In genomic region chr7:143473347-143474101, GRCm38 (mm10) we compare ENCODE assay signal across 10 mouse cellular contexts. TPM values are rescaled to one million over a fixed set of nuclear protein-coding genes. Genes with fewer than 3 reads are reported as not detected.
DNase-seq lines count a peak whose midpoint lies in the region; ATAC-seq lines count a peak whose summit lies in the region.
"Had no signal": no experiment of that assay in that cellular context is flagged by ENCODE, and none has a peak within 500 bp of the region (broad histone marks: within the 10 kb centered on the region; RNA-seq: fewer than 3 reads in every experiment).

Gene Slc22a18 (plus strand): TSS chr7:143473736.

- no peaks in the 10 kb centered on the region for H3K79me2 ChIP-seq in macrophage (ENCODE audit: inconsistent target)

- no peak within 1 kb of the TSS for H3K9ac ChIP-seq in heart, embryonic 12.5 days
- H3K9ac ChIP-seq: hindbrain, embryonic 15.5 days had no signal

- WGBS in heart, embryonic 12.5 days = 38% methylated on average over 4 of the region's 4 CpGs
- 20% methylated on average over 4 of the region's 4 CpGs for WGBS in macrophage (ENCODE audit: missing documents)

- no peaks in the 10 kb centered on the region for H3K9me3 ChIP-seq in heart, embryonic 12.5 days (replicated peaks)
- H3K9me3 ChIP-seq: hindbrain, embryonic 15.5 days had no signal

- H3K27ac ChIP-seq in heart, embryonic 12.5 days (ENCODE audit: poor library complexity, severe bottlenecking) = no peak within 1 kb of the TSS
- no peak within 1 kb of the TSS for H3K27ac ChIP-seq in macrophage
- H3K27ac ChIP-seq: hindbrain, embryonic 15.5 days had no signal

- ATAC-seq in heart, embryonic 12.5 days (ENCODE audit: insufficient number of reproducible peaks, low FRiP score) = no peak
- ATAC-seq in activated CD4-positive, CD25-positive, alpha-beta regulatory T cell, adult 4 months = no peak

- DNase-seq in R1 (ENCODE audit: low read depth, low spot score) = peak; percentile 49
- peak; percentile 47 to 68 for DNase-seq in kidney, postnatal 4 days
- no peak for DNase-seq in layer of hippocampus, adult 9-11 months
- DNase-seq in left cerebral cortex, adult 9 months (ENCODE audit: low spot score in 2 of 2) = no peak
- DNase-seq in testis, postnatal 14 days (ENCODE audit: low spot score) = no peak
- DNase-seq: spleen, adult 18-20 months had no signal

- peaks cover 10% of the 10 kb centered on the region; the same call in 1 of the 2 replicates for H3K27me3 ChIP-seq in heart, embryonic 12.5 days (replicated peaks)
- H3K27me3 ChIP-seq: hindbrain, embryonic 15.5 days had no signal

- H3K36me3 ChIP-seq in heart, embryonic 12.5 days = no peaks in the 10 kb centered on the region
- H3K36me3 ChIP-seq in macrophage (ENCODE audit: inconsistent target) = no peaks in the 10 kb centered on the region
- H3K36me3 ChIP-seq: hindbrain, embryonic 15.5 days had no signal

- H3K4me1 ChIP-seq in heart, embryonic 12.5 days (replicated peaks) = peaks cover 12% of the 10 kb centered on the region; the same call in 1 of the 2 replicates
- H3K4me1 ChIP-seq: hindbrain, embryonic 15.5 days had no signal

- 0 out of 2 replicates have a peak within 1 kb of the TSS, but pooled peaks have one; percentile 11 for H3K4me2 ChIP-seq in heart, embryonic 12.5 days
- H3K4me2 ChIP-seq: hindbrain, embryonic 15.5 days had no signal

- H3K4me3 ChIP-seq in heart, embryonic 12.5 days = no peak within 1 kb of the TSS
- H3K4me3 ChIP-seq in macrophage (ENCODE audit: inconsistent target) = peak within 1 kb of the TSS; percentile 17; the same call in 1 of the 2 replicates
- H3K4me3 ChIP-seq: hindbrain, embryonic 15.5 days had no signal

RNA-seq across cellular contexts. Expression of gene Slc22a18, which starts in this region (rescaled TPM):
- polyA plus RNA-seq in heart, embryonic 12.5 days (2016; fragmentation: Nextera tagmentation; extraction: Ambion mirVana) = 0.90 and 0.91 TPM in 2 replicates
- total RNA-seq in macrophage (2018; cell fraction: chromatin; rRNA removed) = 1 to 10 TPM in 19 of 26 experiments, under 1 TPM in 3, not detected in 4; 0.70 to 3.4 (median 1.6) TPM
- total RNA-seq in macrophage (2018; cell fraction: cytosol; rRNA removed) = 1 to 10 TPM; 1.9 to 5.3 (median 3.2) TPM
- total RNA-seq in macrophage (2018; cell fraction: nucleus; rRNA removed) = 1 to 10 TPM in 25 of 26 experiments, not detected in 1; 1.2 to 3.8 (median 2.6) TPM
- 2.0 to 3.1 TPM (median 2.3 TPM) in 3 replicates for polyA plus RNA-seq in macrophage (2018)
- polyA plus RNA-seq in activated CD4-positive, CD25-positive, alpha-beta regulatory T cell, adult 4 months (2017; shearing (Covaris generic)) = under 1 TPM in 1 of 2 experiments, not detected in 1; 0.32 TPM

Comparison
In these comparisons a context has a peak if more than half of its experiments do, and no peak if none do; other contexts are left out.
1. DNase-seq: peak in R1 (single experiment) and kidney, postnatal 4 days (2 of 2); none in layer of hippocampus, adult 9-11 months (single experiment), left cerebral cortex, adult 9 months (0 of 2) and testis, postnatal 14 days (single experiment).